Mouse (Mus musculus) ES-E14 (cell line): ENCODE data around the gene Slc25a27.

Experiments used
- CHD2 ChIP-seq: IDR thresholded peaks from 2 replicates; pipeline ENCODE4 v1.6.1; 2014; ENCODE audit warnings: mild to moderate bottlenecking, low read depth, low read length, inconsistent platforms
- HCFC1 ChIP-seq: IDR thresholded peaks from 2 replicates; pipeline ENCODE4 v1.6.1; 2012; ENCODE audit warnings: low read length, inconsistent platforms, borderline replicate concordance; ENCODE audit not compliant: insufficient read depth

GRCm38 (mm10) chr17:43689591-43689990 is 22.6 kb upstream of the Slc25a27 start:
- TF ChIP-seq HCFC1 (no peak), CHD2 (no peak)
